Mouse (Mus musculus) hindlimb bud, embryonic 11.5 days (tissue): ENCODE data around the gene Asb13.

Experiments
- DNase-seq: peaks from one replicate; pipeline ENCODE4 v3.0.0-alpha.2; 2012; ENCODE audit warnings: low read depth, low spot score; ENCODE audit errors: extremely low spot score

The Asb13 gene

DNA sequence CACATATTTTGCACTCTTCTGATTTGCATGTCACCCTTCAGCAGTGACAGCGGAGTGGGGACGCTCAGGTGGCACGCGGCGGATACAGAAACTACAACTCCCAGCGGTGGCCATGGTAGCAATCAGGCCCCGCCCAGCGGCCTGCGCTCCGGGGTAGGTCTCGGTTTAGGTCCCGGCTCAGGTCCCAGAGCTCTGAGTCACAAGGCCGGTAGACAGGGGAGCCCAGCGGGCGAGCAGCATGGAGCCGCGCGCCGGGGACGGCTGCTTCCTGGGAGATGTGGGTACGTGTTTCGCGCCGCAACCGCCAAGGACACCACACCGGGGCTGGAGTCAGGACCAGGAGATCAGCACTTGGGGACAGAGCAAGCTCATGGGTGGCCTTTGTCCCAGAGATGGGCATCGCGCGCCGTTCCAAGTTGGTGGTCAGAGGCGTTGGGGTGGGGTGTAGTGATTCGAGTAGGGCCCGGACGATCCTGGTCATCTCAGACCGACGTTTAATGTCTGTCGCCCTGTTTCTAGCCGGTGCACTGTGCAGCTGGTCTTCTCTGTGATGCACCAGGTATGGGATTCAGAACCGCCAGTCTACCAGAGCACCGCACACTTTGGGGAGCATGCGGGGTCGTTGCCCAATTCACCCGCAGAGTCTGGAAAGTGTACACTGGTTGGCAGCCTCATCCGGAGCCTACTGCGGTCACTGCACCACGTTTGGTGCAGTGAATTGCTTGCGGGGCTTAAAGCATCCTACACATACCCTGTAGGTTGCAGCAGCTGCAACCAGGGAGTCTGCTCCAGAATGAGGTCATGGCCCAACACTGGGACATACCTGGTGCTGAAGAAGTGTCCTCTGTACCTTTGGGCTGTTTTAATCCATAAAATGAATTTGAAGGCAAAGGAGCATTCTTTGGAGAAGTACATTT, at the start of gene Asb13:
Asb13 (plus strand) TSS at position 138 of the 917 bp plus-strand sequence.
- DNase-seq, result no peak

GRCm38 (mm10) chr13:3590789-3591188, 43.0 kb upstream of the Asb13 start:
- no peak for DNase-seq

DNA sequence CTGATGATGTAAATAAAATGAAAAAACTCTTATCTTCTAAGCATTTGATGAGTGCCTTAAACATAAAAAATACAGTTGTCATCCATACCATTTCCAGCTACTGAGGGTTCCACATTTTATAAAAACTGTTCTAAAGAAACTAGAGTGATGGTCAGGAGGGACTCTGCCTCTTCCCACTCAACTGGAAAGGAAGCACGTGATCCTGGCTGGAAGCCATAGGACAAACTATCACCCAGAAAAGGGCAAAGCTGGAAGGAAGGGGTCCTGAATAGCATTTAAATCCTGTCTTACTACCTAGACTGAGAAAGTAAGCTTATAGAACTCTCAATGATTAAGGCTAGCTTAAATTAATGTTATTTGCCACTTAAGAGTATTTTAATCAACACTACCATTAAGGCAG, 39.5 kb upstream of the Asb13 start:
- DNase-seq, result no peak

DNA sequence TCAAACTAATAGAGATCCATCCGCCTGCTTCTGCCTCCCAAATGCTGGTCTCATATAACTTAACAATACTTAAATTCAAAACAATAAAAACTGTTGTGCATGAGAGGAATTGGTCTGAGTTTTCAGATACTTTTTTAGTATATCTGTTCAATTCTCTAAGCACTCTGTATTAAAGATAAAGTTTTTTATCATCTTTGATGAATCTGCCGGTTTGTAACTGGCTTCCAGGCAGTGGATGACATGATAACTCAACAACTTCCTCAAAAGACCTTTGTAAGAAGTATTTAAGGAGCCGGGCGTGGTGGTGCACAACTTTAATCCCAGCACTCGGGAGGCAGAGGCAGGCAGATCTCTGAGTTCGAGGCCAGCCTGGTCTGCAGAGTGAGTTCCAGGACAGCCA, 37.6 kb upstream of the Asb13 start:
- no peak for DNase-seq

DNA sequence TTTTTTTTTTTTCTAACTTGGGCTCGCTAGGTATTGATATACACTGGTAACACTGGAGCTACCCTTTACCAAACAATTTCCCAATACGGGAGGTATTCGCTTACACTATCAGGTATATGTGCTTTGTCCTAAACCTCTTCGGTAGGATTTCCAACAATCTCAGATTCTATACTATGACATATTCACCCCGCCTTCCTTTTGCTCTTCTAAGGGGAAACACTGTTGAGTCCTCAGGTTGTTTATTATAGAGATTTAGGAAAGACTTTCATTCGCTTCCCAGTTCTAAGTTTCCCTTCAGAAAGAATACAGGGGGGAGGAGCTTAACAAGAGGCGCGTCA, 24.1 kb upstream of the Asb13 start:
- DNase-seq, result no peak

DNA sequence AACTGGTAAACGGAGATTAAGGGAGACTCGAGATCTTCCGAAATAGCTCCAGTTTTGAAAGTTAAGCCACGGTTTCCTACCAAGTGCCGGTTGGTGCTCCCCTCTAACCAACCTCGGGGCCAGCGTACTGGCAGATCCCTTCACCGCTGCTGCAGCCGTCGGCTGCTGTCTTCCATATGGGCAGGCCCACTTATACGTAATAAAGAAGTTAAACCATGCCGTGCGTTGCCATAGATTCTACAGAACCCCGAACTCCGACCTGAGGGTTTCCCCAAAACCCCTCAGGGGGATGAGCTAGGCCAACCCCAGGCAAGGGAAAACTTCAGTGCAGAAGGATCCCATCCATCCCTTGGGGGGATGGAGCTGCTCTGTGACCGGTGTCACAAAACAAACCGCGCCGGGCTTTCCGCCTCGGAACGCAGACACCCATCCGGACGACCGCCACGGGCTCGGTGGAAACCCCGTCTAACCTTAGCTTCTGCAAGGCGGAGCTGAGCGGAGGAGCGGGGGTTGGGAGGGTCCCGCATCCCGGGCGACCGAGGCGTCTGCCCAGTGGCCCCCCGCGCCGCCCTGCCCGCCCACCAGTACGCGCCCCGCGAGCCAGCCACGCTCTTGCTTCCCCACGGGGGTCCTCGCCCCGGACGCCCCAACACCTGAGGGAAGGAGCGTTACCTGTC, 23.6 kb upstream of the Asb13 start:
- no peak for DNase-seq

DNA sequence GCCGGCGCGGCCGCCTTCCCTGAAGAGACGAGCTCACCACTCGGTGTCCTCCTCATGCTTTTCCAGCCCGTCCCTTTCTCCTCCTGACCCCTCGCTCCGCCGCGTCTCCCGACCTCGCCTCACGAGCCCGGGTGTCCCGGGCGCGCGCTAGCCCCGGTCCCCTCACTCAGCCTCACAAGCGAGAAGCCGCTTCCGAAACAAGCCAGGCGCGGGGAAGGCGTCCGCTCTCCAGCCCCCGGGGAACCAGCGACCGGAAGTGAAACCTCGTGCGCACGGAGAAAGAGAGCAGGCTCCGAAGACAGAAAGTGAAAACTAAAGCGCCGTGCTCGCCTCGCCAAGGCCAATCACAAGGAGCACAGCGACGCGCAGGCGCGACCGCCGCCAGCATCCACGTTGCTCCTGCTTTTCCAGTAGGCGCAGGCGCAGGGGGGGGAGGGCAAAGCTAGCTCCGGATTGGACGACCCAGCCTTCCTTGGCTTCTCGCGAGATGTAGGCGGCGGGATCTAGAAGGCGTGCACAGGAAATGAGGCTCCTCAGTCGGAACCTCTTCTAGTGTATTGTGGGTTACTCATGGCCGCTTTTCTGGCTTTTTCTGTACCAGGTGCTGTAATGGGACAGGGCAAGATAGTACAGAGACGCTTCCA, 22.9 kb upstream of the Asb13 start, which contains the start of gene Fam208b:
Fam208b (minus strand) TSS at position 314 of the 644 bp plus-strand sequence.
- peak; percentile 87 for DNase-seq

DNA sequence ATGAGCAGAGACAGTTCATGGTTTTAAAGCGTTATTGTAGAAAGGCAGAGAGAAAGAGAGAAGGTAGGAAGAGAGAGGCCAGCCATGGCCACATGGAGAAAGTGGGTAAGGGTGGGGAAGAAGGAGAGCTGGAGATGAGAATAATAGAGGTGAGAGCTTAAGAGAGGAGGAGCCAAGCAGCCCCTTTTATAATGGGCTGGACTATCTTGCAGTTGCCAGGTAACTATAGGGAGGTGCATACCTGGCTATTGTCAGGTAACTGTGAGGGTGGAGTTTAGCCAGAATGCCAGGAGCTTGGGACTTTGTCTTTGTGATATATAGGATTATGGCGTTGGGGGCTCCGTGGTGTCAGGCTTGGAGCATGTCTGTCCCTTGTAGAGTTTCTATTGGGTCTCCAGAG, 6.7 kb upstream of the Asb13 start:
- DNase-seq, result no peak

DNA sequence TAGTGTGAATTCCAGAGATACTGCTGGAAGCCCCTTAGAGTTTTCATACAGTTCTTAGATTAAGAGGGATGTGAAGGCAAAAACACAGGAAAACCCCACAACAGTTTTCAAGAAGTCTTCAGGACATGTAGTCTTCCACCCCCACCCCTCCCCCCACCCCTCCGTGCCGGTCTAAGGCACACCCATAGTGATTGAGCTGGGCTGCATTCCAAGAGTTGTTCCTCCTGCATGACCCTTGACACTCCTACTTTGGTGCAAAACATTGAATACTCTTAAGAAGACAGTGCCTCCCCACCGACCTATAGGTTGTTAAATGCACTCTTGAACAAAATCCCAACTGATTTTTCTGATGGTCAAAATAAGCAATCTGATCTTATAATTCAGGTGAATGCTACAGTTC, 5.7 kb upstream of the Asb13 start:
- DNase-seq, result no peak

DNA sequence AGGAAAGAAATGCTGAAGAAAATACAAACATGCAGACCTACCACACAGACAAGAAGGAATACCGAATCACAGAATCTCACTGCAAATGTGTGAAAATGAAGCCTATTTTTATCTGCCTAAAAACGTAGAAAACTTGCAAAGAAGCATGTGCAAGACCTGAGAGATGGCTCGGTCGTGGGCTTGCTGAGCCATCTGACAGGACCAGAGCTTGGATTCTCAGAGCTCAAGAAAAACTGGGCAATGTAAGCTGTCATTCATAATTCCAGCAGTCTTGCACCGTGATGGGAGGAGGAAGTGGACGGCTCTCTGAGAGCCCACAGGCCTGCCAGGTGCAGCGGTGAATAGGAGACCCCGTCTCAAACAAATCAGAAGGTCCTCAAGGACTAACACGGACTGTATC, 1.3 kb upstream of the Asb13 start:
- DNase-seq, result no peak

- no peak for DNase-seq
Observed at GRCm38 (mm10) chr13:3633131-3633530, 701 bp upstream of the Asb13 start.

DNA sequence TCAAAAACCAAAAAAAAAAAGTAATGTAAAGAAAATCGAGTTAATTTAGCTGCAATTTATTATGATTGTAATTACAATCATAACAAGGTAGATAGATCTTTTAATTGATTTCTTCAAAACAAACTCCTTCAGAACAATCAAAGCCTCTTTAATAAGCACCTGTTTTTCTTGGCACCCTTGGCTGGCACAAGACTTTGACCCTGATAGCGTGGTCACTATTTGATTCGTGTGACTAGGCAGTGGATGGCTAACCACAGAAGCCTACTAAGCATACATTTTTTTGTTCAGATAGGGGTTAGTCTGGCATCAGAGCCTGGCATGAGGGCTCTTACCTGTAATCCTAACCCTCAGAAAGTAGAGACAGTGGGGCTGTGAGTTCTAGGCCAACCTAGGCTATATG, 1.2 kb downstream of the Asb13 start:
- no peak for DNase-seq

DNA sequence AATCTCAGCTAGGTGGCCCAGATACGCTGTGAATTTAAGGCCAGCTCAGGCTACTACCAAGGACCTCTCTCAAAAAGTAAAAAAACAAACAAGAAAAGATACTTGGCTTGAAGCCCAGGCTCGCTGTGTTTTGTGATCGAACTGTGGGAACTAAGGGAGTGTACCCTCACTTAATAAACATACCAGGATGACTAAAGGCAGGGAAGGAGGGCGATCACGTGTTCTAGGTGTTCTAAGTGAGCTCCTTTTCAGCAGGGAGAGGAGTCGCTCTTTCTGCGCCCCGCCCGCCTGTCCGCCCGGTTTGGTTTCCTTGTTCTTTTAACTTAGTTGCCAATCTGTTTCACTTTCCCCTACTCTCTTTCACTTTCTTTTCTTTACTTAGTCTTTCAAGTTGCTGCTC, 3.0 kb downstream of the Asb13 start:
- DNase-seq, result no peak

GRCm38 (mm10) chr13:3642049-3642448, 8.2 kb downstream of the Asb13 start:
- DNase-seq, result no peak

GRCm38 (mm10) chr13:3642538-3642937, 8.7 kb downstream of the Asb13 start:
- no peak for DNase-seq

GRCm38 (mm10) chr13:3644871-3645270, 11.0 kb downstream of the Asb13 start:
- DNase-seq, result no peak

DNA sequence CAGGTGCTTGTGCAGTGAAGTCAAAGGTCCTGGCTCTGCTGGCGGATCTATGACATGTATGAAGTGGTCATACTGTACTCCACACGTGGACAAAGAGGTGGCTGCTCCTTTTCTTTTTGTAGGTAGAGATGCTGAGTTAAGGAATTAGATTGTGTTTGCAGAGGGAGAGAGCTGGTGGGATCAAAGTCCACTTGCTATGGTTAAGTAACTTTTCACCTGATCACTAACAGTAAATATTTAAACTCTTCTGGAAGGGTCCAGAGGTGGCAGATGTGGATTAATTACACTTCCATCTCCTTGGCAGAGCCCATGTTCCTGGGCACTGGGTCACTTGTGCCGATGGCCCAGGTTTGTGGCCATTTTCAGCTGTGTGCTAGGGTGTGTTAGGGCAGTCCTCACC, 12.1 kb downstream of the Asb13 start:
- DNase-seq, result no peak

GRCm38 (mm10) chr13:3646566-3646965, 12.7 kb downstream of the Asb13 start:
- no peak for DNase-seq

GRCm38 (mm10) chr13:3650569-3650968, 16.7 kb downstream of the Asb13 start:
- DNase-seq, result no peak

- no peak for DNase-seq
Observed at GRCm38 (mm10) chr13:3654432-3654831, 20.6 kb downstream of the Asb13 start.

DNA sequence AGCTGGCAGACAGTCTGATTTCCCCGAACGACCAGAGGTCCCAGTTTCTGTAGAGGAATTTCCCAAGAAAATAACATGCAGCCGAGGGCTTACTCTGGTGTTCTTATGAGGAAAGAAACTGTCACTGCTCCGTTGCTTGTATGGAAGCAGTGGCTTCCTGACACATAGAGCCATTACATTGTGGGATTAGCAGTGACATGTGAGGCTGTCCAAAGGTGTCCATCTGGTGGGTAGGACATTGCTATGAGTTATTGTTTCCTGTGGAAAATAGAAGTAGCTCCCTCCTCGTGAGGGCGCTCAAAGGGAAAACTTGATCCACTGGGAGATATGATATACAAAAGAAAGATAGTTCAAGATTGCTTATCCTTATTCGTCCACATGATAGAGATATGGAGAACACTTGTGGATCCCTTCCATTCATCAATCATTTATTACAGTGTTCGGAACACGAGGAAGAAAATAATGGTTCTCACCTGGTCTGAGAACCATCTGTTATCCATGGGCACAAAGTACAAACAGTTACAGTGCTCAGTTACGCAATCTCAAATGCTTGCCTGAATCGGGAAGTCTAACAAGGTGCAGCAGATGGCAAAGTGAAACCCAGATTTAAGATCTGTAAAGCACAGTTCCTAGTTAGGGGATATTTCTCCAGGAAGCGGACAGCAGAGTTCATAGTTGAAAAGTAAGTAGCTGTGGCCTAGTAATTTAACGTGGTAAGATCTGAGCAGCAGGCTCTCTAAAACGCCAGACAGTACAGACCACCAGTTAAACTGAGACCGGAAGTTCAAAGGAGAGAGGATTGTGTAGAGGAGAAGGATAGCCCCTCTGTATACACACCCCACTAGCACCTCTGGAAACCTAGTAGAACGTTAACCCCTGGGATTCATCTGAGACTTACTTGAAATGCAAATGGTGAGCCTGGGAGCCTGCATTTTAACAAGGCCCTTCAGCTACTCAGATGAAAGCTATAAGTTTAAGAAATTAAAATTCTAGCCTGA, 25.6 kb downstream of the Asb13 start:
- DNase-seq, result no peak
